Mouse (Mus musculus) C2C12 (cell line): ENCODE data around the gene Lrrc23.

Experiments used
- CTCF ChIP-seq: IDR thresholded peaks from one replicate; pipeline ENCODE4 v1.5.1; 2011; ENCODE audit not compliant: control insufficient read depth, insufficient read depth, insufficient read length
- MAX ChIP-seq: IDR thresholded peaks from one replicate; pipeline ENCODE4 v1.6.1; 2011; ENCODE audit warnings: mild to moderate bottlenecking, control low read depth
- MYOD1 ChIP-seq: IDR thresholded peaks from one replicate; pipeline ENCODE4 v1.6.1; 2011; ENCODE audit warnings: low read depth; ENCODE audit not compliant: control insufficient read depth, insufficient read length

- TF ChIP-seq CTCF = no peak
- TF ChIP-seq MAX = no peak
- no peak for TF ChIP-seq MYOD1
Observed at GRCm38 (mm10) chr6:124809775-124810538, 30.4 kb upstream of the Lrrc23 start.
